Mouse (Mus musculus) left cerebral cortex, postnatal 36 days (tissue): ENCODE measurements around the gene Pkd2l1. TPM values are rescaled to one million over a fixed set of nuclear protein-coding genes. Genes with fewer than 3 reads are reported as not detected.
"Not testable (repeated sequence)": the region's sequence is repeated elsewhere in the genome, so short reads cannot be mapped to it uniquely, and the experiment has no call there.

Experiments used
- DNase-seq, 2 experiments: peaks; one replicate each; pipeline ENCODE4 v3.0.0; 2021 to 2022; ENCODE audit warnings: low spot score in 2 of 2, mixed read lengths in 1 of 2
- intact Hi-C: fragments of 180-260 bp; cut with DNase I; formaldehyde crosslinking; loops from one replicate; pipeline ENCODE4 v1.15.1; 2025
- total RNA-seq, 2 experiments: library from RNA; stranded (reverse); gene quantifications; 2 replicates each; pipeline ENCODE4 v1.2.3; 2021

Gene Pkd2l1
- total RNA-seq, 2 experiments from 2014 or later, result 0.30 to 0.34 TPM

- intact Hi-C loops, result no loop called here
- no peak for DNase-seq
Observed at GRCm38 (mm10) chr19:44174835-44175234, 17.4 kb downstream of the Pkd2l1 start.

DNA sequence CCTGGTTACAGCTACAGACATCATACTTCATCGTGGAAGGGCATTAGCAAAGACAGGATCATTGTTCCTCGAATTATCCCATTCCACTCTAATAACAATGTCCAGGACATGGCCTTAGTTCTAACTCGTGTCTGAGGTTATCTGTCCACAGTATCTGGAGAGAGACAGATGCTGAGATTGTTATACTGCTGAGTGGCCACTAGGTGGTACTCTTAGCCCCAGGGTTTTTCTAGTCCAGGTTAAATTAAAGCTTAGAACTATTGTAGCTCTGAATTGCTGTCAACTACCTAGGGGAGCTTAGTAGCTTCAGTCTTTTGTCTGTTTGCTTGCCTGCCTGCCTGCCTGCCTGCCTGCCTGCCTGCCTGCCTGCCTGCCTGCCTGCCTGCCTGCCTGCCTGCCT is 30.7 kb downstream of the Pkd2l1 start:
- intact Hi-C loops, result loop anchor here (5.0 kb wide), 1 partner anchor 381 kb away; no protein-coding TSS in a partner anchor
- no peak for DNase-seq

- DNase-seq, result no peak
- intact Hi-C loops, result no loop called here
Observed at GRCm38 (mm10) chr19:44159386-44159785, 32.9 kb downstream of the Pkd2l1 start.

- no peak for DNase-seq
- intact Hi-C loops, result no loop called here
Observed at GRCm38 (mm10) chr19:44157005-44157404, 35.2 kb downstream of the Pkd2l1 start.

- intact Hi-C loops, result no loop called here
- no peak for DNase-seq
Observed at GRCm38 (mm10) chr19:44153781-44154180, 38.5 kb downstream of the Pkd2l1 start.

- no peak for DNase-seq
- intact Hi-C loops, result loop anchor here (10.0 kb wide), 1 partner anchor 394 kb away; the partner anchor contains the start of genes Cox15 and Cutc
Observed at GRCm38 (mm10) chr19:44148991-44149390, 43.3 kb downstream of the Pkd2l1 start.

- intact Hi-C loops, result loop anchor here (10.0 kb wide), 1 partner anchor 394 kb away; the partner anchor contains the start of genes Cox15 and Cutc
- no peak for DNase-seq
Observed at GRCm38 (mm10) chr19:44148345-44148744, 43.9 kb downstream of the Pkd2l1 start.

DNA sequence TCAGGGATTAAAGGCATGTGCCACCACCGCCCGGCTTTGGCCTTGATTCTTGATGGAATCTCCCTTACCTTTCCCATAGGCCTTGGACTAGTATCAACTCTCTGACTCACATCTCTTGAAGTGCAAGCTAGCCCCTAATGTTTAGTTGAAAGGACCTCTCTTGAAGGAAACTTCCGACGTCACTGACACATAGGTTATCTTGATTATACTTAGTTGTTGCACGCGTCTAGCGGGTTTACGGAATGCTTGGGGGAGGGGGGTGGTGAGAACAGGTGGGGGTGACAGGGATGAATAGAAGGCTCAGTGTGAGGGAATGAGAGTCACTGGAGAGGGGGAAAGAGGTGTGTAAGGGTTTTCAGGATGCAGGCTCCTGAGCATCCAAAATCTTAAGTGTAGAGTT is 45.3 kb downstream of the Pkd2l1 start:
- no peak for DNase-seq
- intact Hi-C loops, result loop anchor here (1.0 to 10.0 kb wide), 2 partner anchors 147 to 392 kb away; partner anchors contain the start of genes Cox15 and Cutc

DNA sequence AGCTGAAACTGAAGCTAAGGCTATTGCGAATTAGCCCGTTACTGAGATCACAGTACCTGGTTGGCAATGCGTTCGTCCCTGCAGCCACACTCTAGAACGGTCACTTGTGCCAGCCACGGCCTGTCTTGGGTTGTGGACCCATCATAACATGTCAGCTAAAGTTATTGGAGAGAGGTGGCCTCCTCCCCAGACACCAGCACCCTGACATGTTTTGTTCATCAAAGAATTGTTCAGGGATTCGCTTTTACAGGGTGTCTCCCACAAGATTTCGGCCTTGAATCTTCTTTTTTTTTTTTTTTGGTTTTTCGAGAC is 45.7 kb downstream of the Pkd2l1 start:
- intact Hi-C loops, result loop anchor here (1.0 to 10.0 kb wide), 2 partner anchors 148 to 392 kb away; partner anchors contain the start of genes Cox15 and Cutc
- DNase-seq, result no peak

- peak; percentile 90 to 92 for DNase-seq
- intact Hi-C loops, result loop anchor here (1.0 to 10.0 kb wide), 2 partner anchors 148 to 391 kb away; partner anchors contain the start of genes Cox15 and Cutc
Observed at GRCm38 (mm10) chr19:44145702-44146567, 46.3 kb downstream of the Pkd2l1 start, which contains the start of gene Bloc1s2. Gene Bloc1s2 (minus strand): TSS chr19:44146446.

DNA sequence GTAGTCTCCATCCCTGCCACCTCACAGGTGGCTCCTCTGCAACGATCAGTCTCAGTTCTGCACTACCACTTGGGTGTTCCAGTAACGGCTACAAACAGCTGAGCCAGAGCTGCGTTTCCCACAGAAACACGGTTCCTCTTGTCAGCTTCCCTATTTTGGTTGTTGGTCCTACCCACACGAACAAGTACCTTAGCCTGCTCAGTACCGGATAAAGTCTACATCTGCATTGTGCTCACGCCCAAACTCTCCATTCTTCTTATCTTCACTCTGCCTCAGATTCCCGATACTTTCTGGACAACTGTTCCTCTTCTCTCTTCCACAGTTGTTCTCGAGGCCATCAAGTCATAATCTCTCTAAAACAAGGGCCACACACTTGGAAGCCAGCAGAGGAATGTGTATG is 47.9 kb downstream of the Pkd2l1 start:
- intact Hi-C loops, result loop anchor here (10.0 kb wide), 1 partner anchor 390 kb away; the partner anchor contains the start of genes Cox15 and Cutc

GRCm38 (mm10) chr19:44135960-44136485 is 56.2 kb downstream of the Pkd2l1 start:
- intact Hi-C loops, result no loop called here
- DNase-seq, result no peak

More for the DNA sequence above, 47.9 kb downstream of the Pkd2l1 start:
- no peak for DNase-seq

GRCm38 (mm10) chr19:44135072-44135959 is 56.9 kb downstream of the Pkd2l1 start, which contains the start of gene Cwf19l1:
Gene Cwf19l1 (minus strand): TSS chr19:44135876.
- intact Hi-C loops, result no loop called here
- peak; percentile 85 to 90 for DNase-seq

GRCm38 (mm10) chr19:44132917-44133316 is 59.3 kb downstream of the Pkd2l1 start:
- intact Hi-C loops, result no loop called here
- no peak for DNase-seq

DNA sequence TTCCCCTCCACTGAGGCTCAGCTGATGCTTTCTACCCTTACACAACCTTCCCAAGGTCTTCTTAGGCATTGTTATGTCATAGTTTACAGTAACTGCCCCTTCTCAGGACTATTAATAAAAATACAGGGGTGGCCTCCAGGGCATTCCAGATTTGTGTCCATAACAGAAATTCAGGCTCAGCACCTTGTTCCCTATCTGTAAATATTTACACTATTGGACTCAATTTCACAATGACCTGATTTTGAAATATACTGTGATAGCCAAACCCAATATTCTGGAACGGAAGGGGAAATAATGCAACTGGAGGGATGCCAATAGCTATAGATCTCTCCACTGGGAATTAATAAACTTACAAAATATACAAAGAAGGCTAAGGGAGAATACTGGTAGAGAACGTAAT is 63.7 kb downstream of the Pkd2l1 start:
- intact Hi-C loops, result no loop called here
- no peak for DNase-seq

DNA sequence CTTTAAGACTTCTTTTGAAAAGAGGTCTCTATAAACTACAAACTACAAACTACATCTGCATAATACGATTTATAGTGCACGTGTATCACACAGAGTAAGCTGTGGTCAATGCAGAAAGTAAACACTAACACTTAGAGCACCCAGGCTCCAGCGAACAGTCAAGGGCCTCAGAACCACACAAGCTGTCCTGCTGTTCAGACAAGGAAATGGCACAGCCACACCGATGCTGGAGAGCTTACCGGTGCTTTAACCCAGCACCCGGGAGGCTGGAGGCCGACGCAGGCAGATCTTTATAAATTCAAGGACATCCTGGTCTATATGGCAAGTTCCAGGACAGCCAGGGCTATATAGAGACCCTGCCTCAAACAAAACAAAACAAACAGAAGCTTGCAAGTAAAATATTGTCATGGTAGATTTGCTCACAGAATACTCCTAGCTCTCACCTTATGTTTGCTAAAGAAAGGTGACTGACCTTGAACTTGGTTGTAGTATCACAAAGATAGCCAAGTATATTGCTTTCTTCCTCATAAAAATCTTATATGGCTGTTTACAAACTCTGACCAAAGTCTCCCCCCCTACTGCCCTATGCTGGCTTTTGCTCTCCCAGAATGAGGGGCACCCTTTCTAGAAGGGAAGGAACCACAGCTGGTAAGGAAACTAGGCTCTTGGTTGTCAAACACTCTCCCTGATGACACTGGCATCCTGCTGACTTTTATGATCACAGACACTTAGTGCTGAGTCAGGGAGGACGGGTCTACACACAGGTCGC is 64.3 kb downstream of the Pkd2l1 start:
- DNase-seq, result no peak
- intact Hi-C loops, result no loop called here

DNA sequence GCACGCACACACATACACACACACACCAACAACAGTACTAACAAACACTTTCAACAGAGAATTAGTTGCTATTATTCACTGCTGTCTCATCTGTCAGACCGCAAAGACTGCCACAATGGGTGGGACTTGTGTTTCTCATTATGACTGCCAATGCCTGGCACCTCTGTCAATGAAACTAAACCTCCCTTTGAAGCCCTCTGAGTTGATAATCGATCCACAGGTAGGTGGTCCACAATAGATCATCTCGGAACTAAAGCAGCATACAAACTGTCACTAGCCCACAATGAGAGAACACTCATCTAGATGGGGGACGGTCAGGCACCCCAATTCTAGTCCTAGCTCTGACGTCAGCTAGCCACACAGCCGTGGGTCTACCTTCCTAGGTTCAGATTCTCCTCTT is 71.1 kb downstream of the Pkd2l1 start:
- intact Hi-C loops, result no loop called here
- DNase-seq, result no peak

DNA sequence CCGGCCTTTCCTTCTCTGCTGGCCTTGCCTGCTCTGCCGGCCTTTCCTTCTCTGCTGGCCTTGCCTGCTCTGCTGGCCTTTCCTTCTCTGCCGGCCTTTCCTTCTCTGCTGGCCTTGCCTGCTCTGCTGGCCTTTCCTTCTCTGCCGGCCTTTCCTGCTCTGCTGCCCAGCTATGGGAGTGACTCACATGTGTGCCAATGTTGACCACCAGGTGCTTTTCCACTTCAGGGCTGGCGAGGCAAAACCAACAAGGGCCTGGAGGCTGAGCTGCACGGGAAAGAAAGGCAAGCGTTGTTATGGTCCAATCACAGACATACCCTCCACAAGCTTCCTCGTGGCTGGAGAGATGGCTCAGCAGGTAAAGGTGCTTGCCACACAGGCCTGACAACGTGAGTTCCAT is 71.6 kb downstream of the Pkd2l1 start:
- intact Hi-C loops, DNase-seq: not testable (repeated sequence)

DNA sequence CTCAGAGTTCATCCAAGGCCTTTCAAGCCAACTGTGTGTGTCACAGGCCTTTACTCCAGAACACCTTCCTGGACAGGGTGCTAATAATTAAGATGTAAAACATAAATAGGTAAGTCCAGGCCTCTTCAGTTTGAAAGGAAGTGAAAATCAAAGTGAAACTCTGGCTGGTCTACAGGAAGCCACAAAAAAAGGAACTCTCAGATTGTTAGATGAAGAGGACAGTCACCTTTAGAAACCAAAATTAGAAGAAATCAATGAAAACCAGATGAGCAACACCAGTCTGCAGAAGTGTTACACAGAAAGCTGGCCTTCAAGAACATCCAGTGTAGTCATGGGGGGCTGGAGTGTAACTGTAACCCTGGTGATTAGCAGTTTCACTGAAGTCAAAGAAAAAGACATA is 74.4 kb downstream of the Pkd2l1 start:
- DNase-seq, result no peak
- intact Hi-C loops, result no loop called here
